Mouse (Mus musculus): Measurements from ENCODE around the gene Tspear. TPM values are rescaled to one million over a fixed set of nuclear protein-coding genes. Genes with fewer than 3 reads are reported as not detected.

Tspear gene
- polyA plus RNA-seq, 1 experiment = 1.6 TPM

GRCm38 (mm10) chr10:77900126-77900525 lies 213.8 kb downstream of the Tspear start:
- TF ChIP-seq CTCF (IDR thresholded peaks at IDR 0.05; ENCODE audit: borderline replicate concordance, extremely low read depth, insufficient read depth, insufficient read length) = no peak

DNA sequence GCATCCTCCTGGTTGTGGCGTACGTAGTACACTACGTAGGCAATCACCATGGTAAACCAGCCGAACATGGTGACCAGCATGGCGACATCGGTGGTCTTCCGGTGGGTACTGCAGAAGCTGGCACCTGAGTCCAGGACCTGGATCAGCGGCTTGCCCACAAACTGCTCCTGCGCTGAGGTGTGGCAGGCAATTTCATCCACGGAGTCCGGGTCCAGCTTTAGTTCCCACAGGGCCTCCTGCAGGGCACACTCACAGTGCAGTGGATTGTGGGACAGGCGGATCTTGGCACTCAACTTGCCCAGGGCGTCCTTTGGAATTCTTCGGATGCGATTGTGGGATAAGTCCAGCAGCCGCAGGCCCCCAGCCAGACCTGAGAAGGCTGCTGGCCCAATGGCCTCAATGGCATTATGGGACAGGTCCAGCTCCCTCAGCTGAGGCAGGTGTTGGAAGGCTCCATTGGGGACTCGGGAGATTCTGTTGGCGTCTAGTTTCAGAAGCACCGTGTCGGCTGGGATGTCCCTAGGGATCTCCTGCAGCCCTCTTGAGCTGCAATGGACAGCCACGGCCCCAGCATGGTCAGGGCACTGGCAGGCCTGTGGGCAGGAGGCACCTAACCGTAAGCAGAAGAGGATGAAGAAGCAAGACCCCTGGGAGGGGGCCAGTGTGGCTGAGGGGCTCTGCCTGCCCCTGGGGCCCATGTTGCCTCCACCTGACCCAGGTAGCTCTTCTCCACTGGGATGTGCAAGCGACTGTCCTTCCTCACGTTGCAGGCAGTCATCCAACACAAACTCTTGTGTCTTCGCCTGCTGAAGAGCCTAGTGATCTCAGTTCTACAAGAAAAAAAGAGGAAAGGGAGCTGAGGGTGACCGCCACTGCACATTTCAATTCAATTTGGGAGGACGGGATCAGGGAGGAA lies 214.8 kb downstream of the Tspear start:
- no peak for DNase-seq (ENCODE audit: low read depth)
- TF ChIP-seq CTCF (IDR thresholded peaks at IDR 0.05; ENCODE audit: borderline replicate concordance, extremely low read depth, insufficient read depth, insufficient read length) = no peak
- no peak for TF ChIP-seq POLR2A (IDR thresholded peaks at IDR 0.05; ENCODE audit: borderline replicate concordance, extremely low read depth, insufficient read depth, insufficient read length, poor library complexity, severe bottlenecking)

More at GRCm38 (mm10) chr10:77900126-77900525, 213.8 kb downstream of the Tspear start:
- no peak for DNase-seq (ENCODE audit: low read depth)

- no peak for DNase-seq (ENCODE audit: low read depth)
- TF ChIP-seq POLR2A (IDR thresholded peaks at IDR 0.05; ENCODE audit: borderline replicate concordance, extremely low read depth, insufficient read depth, insufficient read length, poor library complexity, severe bottlenecking) (no peak), CTCF (IDR thresholded peaks at IDR 0.05; ENCODE audit: borderline replicate concordance, extremely low read depth, insufficient read depth, insufficient read length) (no peak)
These were observed 215.5 kb downstream of the Tspear start for GRCm38 (mm10) chr10:77901871-77902210.

- DNase-seq (ENCODE audit: low read depth) = peak; percentile 80
- TF ChIP-seq CTCF (IDR thresholded peaks at IDR 0.05; ENCODE audit: borderline replicate concordance, extremely low read depth, insufficient read depth, insufficient read length) (peak; percentile 27; the same call in 1 of the 2 replicates), POLR2A (IDR thresholded peaks at IDR 0.05; ENCODE audit: borderline replicate concordance, extremely low read depth, insufficient read depth, insufficient read length, poor library complexity, severe bottlenecking) (0 out of 2 replicates have a peak, but pooled peaks have one; percentile 18)
These were observed 216.0 kb downstream of the Tspear start, which contains the start of gene Lrrc3 for GRCm38 (mm10) chr10:77902211-77902893. Gene Lrrc3, minus strand, starts transcription at chr10:77902536.

DNA sequence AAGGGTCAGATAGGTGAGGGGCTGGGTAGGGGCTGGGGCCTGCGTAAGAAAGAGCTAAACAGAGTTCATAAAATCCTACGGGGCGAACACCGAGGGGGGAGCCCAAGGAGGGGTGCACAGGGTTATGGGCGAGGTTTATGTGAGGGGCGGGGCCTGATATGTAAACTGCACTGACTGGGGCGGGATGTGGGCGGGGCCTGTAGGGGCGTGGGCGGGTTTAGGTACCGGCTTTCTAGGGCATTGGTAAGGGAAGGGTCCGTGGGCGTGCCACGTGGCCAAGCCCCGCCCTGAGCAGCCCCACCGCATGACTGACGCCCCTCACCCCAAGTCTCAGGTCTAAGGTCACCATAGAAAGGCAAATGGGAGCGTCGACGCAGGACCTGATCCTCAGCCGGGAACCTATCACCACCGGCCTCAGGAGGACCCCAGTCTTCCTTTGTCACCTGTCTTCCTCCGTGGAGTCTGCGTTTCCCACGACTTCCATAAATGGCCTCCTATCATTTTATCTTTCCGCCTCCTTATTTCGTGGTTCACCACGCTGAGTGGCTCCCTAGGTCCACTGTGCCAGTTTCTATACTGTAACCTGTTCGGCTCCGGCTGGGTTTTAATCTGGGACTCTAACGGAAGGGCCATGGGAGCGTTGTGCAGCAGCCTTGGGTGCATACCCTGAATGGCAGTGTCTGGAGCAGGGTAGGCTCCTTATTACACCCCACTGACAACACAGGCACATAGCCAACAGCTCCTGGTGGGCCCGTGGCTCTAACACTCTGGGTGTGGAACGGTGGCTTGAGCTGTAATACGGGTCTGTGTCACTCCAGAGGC lies 216.7 kb downstream of the Tspear start:
- DNase-seq (ENCODE audit: low read depth) = peak; percentile 93
- no peak for TF ChIP-seq POLR2A (IDR thresholded peaks at IDR 0.05; ENCODE audit: borderline replicate concordance, extremely low read depth, insufficient read depth, insufficient read length, poor library complexity, severe bottlenecking)
- TF ChIP-seq CTCF (IDR thresholded peaks at IDR 0.05; ENCODE audit: borderline replicate concordance, extremely low read depth, insufficient read depth, insufficient read length) = no peak

GRCm38 (mm10) chr10:77912605-77913004 lies 226.2 kb downstream of the Tspear start:
- TF ChIP-seq POLR2A (IDR thresholded peaks at IDR 0.05; ENCODE audit: borderline replicate concordance, extremely low read depth, insufficient read depth, insufficient read length, poor library complexity, severe bottlenecking) (no peak), CTCF (IDR thresholded peaks at IDR 0.05; ENCODE audit: borderline replicate concordance, extremely low read depth, insufficient read depth, insufficient read length) (no peak)

DNA sequence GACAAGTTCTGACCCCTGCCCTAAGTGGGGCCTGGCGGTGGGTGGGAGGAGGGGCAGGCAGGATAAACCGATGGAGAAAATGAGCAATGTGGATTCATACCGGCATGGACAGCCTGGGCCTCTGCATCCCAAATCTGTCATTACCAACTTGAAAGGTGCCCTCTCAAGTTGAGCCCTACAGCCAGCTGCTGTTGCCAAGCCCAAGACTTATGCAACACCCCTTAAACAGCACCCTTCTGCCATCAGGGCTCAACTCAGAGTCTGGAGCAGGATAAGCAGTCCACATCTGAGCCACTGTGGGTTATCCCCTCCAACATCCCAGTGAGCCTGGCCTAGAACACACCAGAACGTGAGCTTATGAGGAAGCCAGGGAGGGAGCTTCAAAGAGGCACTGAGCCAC lies 226.9 kb downstream of the Tspear start:
- DNase-seq (ENCODE audit: low read depth) = no peak
- TF ChIP-seq CTCF (IDR thresholded peaks at IDR 0.05; ENCODE audit: borderline replicate concordance, extremely low read depth, insufficient read depth, insufficient read length) (no peak), POLR2A (IDR thresholded peaks at IDR 0.05; ENCODE audit: borderline replicate concordance, extremely low read depth, insufficient read depth, insufficient read length, poor library complexity, severe bottlenecking) (no peak)

More at GRCm38 (mm10) chr10:77912605-77913004, 226.2 kb downstream of the Tspear start:
- no peak for DNase-seq (ENCODE audit: low read depth)

DNA sequence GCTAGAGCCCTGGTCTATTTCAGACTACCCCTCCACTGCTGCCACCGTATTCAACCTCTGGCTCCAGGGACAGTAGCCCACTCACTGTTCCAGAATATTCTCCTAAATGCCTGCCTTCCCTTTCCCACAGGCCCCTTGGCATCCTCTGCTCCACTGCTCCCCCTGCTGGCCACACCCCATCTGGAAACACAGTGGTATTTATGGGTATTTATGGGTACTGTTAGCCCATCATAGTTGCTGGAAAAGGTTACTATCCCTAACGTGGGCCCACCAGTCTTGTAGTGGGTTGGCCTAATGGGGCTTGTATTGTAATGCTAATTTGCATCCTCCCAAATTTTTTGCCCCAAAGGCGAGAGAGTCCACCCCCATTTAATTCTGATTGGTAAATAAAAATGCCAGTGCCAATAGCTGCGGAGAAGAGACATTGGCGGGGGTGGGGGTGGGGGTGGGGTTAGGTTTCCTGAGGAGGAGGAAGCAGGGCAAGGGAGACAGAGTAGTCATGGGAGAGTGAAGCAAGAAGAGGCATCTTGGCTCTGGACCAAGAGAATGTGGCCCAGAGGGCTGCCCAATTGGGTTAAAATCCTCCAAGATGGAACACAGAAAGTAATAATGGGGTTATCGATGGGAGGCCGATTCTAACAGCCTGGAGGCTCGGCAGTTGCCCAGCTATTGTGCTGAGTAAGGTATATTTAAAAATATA lies 230.4 kb downstream of the Tspear start:
- DNase-seq (ENCODE audit: low read depth) = peak; percentile 15
- TF ChIP-seq CTCF (IDR thresholded peaks at IDR 0.05; ENCODE audit: borderline replicate concordance, extremely low read depth, insufficient read depth, insufficient read length) (peak; percentile 56; the same call in 1 of the 2 replicates), POLR2A (IDR thresholded peaks at IDR 0.05; ENCODE audit: borderline replicate concordance, extremely low read depth, insufficient read depth, insufficient read length, poor library complexity, severe bottlenecking) (no peak)

DNA sequence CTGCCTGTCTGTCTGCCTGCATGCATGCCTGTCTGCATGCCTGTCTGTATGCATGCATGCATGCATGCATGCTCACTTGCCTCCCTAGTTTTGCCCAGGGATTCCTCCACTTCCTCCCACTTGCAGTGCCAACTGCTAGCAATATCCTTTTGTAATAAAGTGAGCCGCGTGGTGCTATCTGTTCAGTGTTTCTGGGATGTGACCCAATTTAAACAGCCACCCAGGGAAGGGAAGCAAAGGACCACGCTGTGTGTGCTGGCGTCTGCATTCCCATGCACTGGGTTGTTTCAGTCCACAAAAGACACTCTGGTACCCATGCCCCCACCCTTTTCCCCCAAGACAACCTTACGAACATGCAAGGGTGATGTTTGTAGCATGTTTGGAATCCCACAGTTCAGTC lies 234.6 kb downstream of the Tspear start:
- DNase-seq (ENCODE audit: low read depth) = no peak
- TF ChIP-seq POLR2A (IDR thresholded peaks at IDR 0.05; ENCODE audit: borderline replicate concordance, extremely low read depth, insufficient read depth, insufficient read length, poor library complexity, severe bottlenecking) = no peak
- no peak for TF ChIP-seq CTCF (IDR thresholded peaks at IDR 0.05; ENCODE audit: borderline replicate concordance, extremely low read depth, insufficient read depth, insufficient read length)

GRCm38 (mm10) chr10:77922681-77923080 lies 236.3 kb downstream of the Tspear start:
- DNase-seq (ENCODE audit: low read depth) = no peak
- TF ChIP-seq CTCF (IDR thresholded peaks at IDR 0.05; ENCODE audit: borderline replicate concordance, extremely low read depth, insufficient read depth, insufficient read length) (no peak), POLR2A (IDR thresholded peaks at IDR 0.05; ENCODE audit: borderline replicate concordance, extremely low read depth, insufficient read depth, insufficient read length, poor library complexity, severe bottlenecking) (no peak)

Measured in brain, embryonic 14.5 days (tissue).